Comparison of ENCODE assay signal across 8 mouse cellular contexts in the genomic region with DNA sequence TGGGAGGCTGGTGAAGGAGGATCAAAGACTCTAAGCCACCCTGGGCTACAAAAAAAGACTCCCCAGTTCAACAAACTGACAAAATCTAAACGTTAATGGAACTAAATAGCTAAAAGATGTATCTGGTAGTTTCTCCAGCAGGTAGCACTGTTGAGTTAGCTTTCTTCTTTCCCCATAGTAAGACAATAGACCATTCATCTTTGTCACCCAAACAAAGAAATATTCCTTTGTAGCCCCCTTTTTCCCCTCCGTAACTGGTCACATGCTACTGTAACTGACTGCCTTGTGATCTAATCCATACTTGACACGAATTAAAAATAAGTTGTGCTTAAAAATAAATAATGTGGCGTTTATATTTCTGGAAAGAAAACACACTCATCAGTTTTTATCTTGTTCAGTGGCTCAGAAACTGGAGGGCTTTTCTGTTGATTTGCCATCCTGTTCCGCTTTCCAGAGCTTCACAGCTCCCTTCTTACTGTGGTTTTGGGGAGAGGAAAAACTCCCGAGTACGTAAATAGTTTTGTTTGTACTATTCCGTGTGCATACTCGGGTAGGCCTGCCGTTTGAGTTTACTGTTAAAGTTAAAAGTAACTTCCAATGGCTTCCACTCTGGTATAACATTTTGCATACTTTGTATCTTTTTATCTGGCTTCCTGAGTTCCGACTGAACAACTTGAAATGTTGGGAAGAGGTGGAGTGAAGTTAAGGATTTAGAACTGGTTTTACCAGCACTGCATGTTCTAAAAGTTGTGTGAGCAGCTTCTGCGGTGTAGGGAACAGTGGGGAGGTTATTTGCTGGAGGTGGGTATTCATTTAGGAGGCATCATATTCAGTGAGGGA. TPM values are rescaled to one million over a fixed set of nuclear protein-coding genes. Genes with fewer than 3 reads are reported as not detected.
DNase-seq lines count a peak whose midpoint lies in the region; ATAC-seq lines count a peak whose summit lies in the region.

No protein-coding gene starts in this region.

- DNase-seq in thymus, postnatal 0 days (ENCODE audit: low spot score) = peak; percentile 62
- no peak for DNase-seq in thymus, adult 18-20 months
- peak; percentile 60 for DNase-seq in embryo, embryonic 9.5 days (ENCODE audit: extremely low spot score)
- peak; percentile 48 for DNase-seq in lung, postnatal 14 days
- no peak for DNase-seq in urinary bladder, postnatal 14 days (ENCODE audit: low spot score)
- no peak for DNase-seq in cerebellum, postnatal 36 days

- 21% methylated on average over 12 of the region's 12 CpGs for WGBS in hindbrain, embryonic 13.5 days
- 15% methylated on average over 12 of the region's 12 CpGs for WGBS in stomach, embryonic 15.5 days

- no peak for ATAC-seq in hindbrain, embryonic 13.5 days (ENCODE audit: low FRiP score)
- no peak for ATAC-seq in stomach, embryonic 15.5 days (ENCODE audit: insufficient read depth, low FRiP score, low read depth)

- no peaks in the 10 kb centered on the region for H3K9me3 ChIP-seq in hindbrain, embryonic 13.5 days
- no peaks in the 10 kb centered on the region for H3K9me3 ChIP-seq in stomach, embryonic 15.5 days

- H3K27me3 ChIP-seq in hindbrain, embryonic 13.5 days = no peaks in the 10 kb centered on the region
- no peaks in the 10 kb centered on the region for H3K27me3 ChIP-seq in stomach, embryonic 15.5 days (replicated peaks)

- H3K27ac ChIP-seq in hindbrain, embryonic 13.5 days = peak overlapping the region; percentile 93
- H3K27ac ChIP-seq in stomach, embryonic 15.5 days = peak overlapping the region; percentile 84

- peak overlapping the region; percentile 96 for H3K4me3 ChIP-seq in hindbrain, embryonic 13.5 days
- H3K4me3 ChIP-seq in stomach, embryonic 15.5 days (replicated peaks) = peak overlapping the region; percentile 85; the same call in 1 of the 2 replicates

- peaks cover 3% of the 10 kb centered on the region; the same call in 1 of the 2 replicates for H3K36me3 ChIP-seq in hindbrain, embryonic 13.5 days
- H3K36me3 ChIP-seq in stomach, embryonic 15.5 days = no peaks in the 10 kb centered on the region

- H3K4me1 ChIP-seq in hindbrain, embryonic 13.5 days (replicated peaks) = peaks cover 41% of the 10 kb centered on the region
- peaks cover 25% of the 10 kb centered on the region for H3K4me1 ChIP-seq in stomach, embryonic 15.5 days

- H3K9ac ChIP-seq in hindbrain, embryonic 13.5 days = peak overlapping the region; percentile 98
- H3K9ac ChIP-seq in stomach, embryonic 15.5 days = no peak overlapping the region

- H3K4me2 ChIP-seq in hindbrain, embryonic 13.5 days = peak overlapping the region; percentile 76
- H3K4me2 ChIP-seq in stomach, embryonic 15.5 days = peak overlapping the region; percentile 97

RNA-seq across cellular contexts. Expression of a gene that starts 1.3 kb away (rescaled TPM):
- 2.7 and 2.9 TPM in 2 replicates for polyA plus RNA-seq in thymus, postnatal 0 days (2015; fragmentation: Nextera tagmentation; extraction: Ambion mirVana)
- polyA plus RNA-seq in hindbrain, embryonic 13.5 days (2015; fragmentation: Nextera tagmentation; extraction: Ambion mirVana) = 14.7 and 15.9 TPM in 2 replicates
- 12.4 and 14.2 TPM in 2 replicates for polyA plus RNA-seq in stomach, embryonic 15.5 days (2015; fragmentation: Nextera tagmentation; extraction: Ambion mirVana)

RNA-seq across cellular contexts. Expression of a gene that starts 25.9 kb away (rescaled TPM):
- 311 and 322 TPM in 2 replicates for polyA plus RNA-seq in thymus, postnatal 0 days (2015; fragmentation: Nextera tagmentation; extraction: Ambion mirVana)
- 233 and 239 TPM in 2 replicates for polyA plus RNA-seq in hindbrain, embryonic 13.5 days (2015; fragmentation: Nextera tagmentation; extraction: Ambion mirVana)
- 254 and 273 TPM in 2 replicates for polyA plus RNA-seq in stomach, embryonic 15.5 days (2015; fragmentation: Nextera tagmentation; extraction: Ambion mirVana)

RNA-seq across cellular contexts. Expression of a gene that starts 56.2 kb away (rescaled TPM):
- polyA plus RNA-seq in thymus, postnatal 0 days (2015; fragmentation: Nextera tagmentation; extraction: Ambion mirVana) = 0.10 and 0.14 TPM in 2 replicates
- polyA plus RNA-seq in hindbrain, embryonic 13.5 days (2015; fragmentation: Nextera tagmentation; extraction: Ambion mirVana) = 0.34 and 0.43 TPM in 2 replicates
- polyA plus RNA-seq in stomach, embryonic 15.5 days (2015; fragmentation: Nextera tagmentation; extraction: Ambion mirVana) = 0.23 and 0.48 TPM in 2 replicates

Comparison
In these comparisons a context has a peak if more than half of its experiments do, and no peak if none do; other contexts are left out.
1. DNase-seq: peak in thymus, postnatal 0 days (single experiment), embryo, embryonic 9.5 days (single experiment) and lung, postnatal 14 days (single experiment); none in thymus, adult 18-20 months (0 of 2), urinary bladder, postnatal 14 days (single experiment) and cerebellum, postnatal 36 days (0 of 2).